Mouse (Mus musculus) MEL (cell line): ENCODE results near the gene RPS10-NUDT3.

Experiments used
- BHLHE40 ChIP-seq: IDR thresholded peaks from 2 replicates; pipeline ENCODE4 v1.6.1; 2012; ENCODE audit warnings: low read depth, mild to moderate bottlenecking, inconsistent platforms, low read length, improper control_type of control experiment, borderline replicate concordance
- CTCF ChIP-seq, 3 experiments: IDR thresholded peaks in 2 of 3; conservative IDR thresholded peaks in 1 of 3; 2 replicates each; pipeline ENCODE4 v1.5.1; 2011 to 2012; ENCODE audit warnings: low read length in 3 of 3, low read depth in 2 of 3, mild to moderate bottlenecking in 2 of 3, improper control_type of control experiment in 1 of 3, inconsistent platforms in 1 of 3, mixed read lengths in 1 of 3, moderate library complexity in 1 of 3; ENCODE audit not compliant: control insufficient read depth in 1 of 3, insufficient read depth in 1 of 3, poor library complexity in 1 of 3, severe bottlenecking in 1 of 3
- ELF1 ChIP-seq: IDR thresholded peaks from 2 replicates; pipeline ENCODE4 v1.6.1; 2014; ENCODE audit warnings: low read depth, mild to moderate bottlenecking, inconsistent platforms, low read length, improper control_type of control experiment, moderate library complexity
- EP300 ChIP-seq, 2 experiments: IDR thresholded peaks; 2 replicates each; pipeline ENCODE4 v1.6.1; 2011; ENCODE audit warnings: improper control_type of control experiment in 2 of 2, low read length in 2 of 2, low read depth in 1 of 2, mild to moderate bottlenecking in 1 of 2
- GATA1 ChIP-seq: IDR thresholded peaks from 2 replicates; pipeline ENCODE4 v1.6.1; 2011; ENCODE audit warnings: low read depth, low read length, improper control_type of control experiment
- MAZ ChIP-seq: IDR thresholded peaks from 2 replicates; pipeline ENCODE4 v1.6.1; 2012; ENCODE audit warnings: low read depth, mild to moderate bottlenecking, inconsistent platforms, low read length, improper control_type of control experiment
- MYB ChIP-seq: IDR thresholded peaks from 2 replicates; pipeline ENCODE4 v1.6.1; 2011; ENCODE audit warnings: mild to moderate bottlenecking, low read depth, low read length, improper control_type of control experiment
- POLR2A ChIP-seq, 2 experiments: IDR thresholded peaks; 2 replicates each; pipeline ENCODE4 v1.6.1; 2011 to 2012; ENCODE audit warnings: low read length in 2 of 2, mild to moderate bottlenecking in 2 of 2, control low read depth in 1 of 2, improper control_type of control experiment in 1 of 2, low read depth in 1 of 2, moderate library complexity in 1 of 2; ENCODE audit not compliant: control insufficient read depth in 1 of 2, insufficient read depth in 1 of 2, poor library complexity in 1 of 2
- POLR2AphosphoS5 ChIP-seq: IDR thresholded peaks from 2 replicates; pipeline ENCODE4 v1.6.1; 2012; ENCODE audit warnings: low read depth, borderline replicate concordance, mild to moderate bottlenecking, inconsistent platforms, low read length, moderate library complexity, mixed read lengths
- RAD21 ChIP-seq: IDR thresholded peaks from 2 replicates; pipeline ENCODE4 v1.6.1; 2011; ENCODE audit warnings: mild to moderate bottlenecking, low read depth, low read length, improper control_type of control experiment
- SIN3A ChIP-seq: IDR thresholded peaks from 2 replicates; pipeline ENCODE4 v1.6.1; 2012; ENCODE audit warnings: low read length, improper control_type of control experiment, inconsistent platforms
- TCF12 ChIP-seq: IDR thresholded peaks from 2 replicates; pipeline ENCODE4 v1.6.1; 2014; ENCODE audit warnings: low read depth, mild to moderate bottlenecking, inconsistent platforms, low read length, improper control_type of control experiment, moderate library complexity
- USF1 ChIP-seq: IDR thresholded peaks from 2 replicates; pipeline ENCODE4 v1.6.1; 2014; ENCODE audit warnings: low read depth, mild to moderate bottlenecking, inconsistent platforms, low read length, improper control_type of control experiment, moderate library complexity
- ZKSCAN1 ChIP-seq: IDR thresholded peaks from 2 replicates; pipeline ENCODE4 v1.6.1; 2012; ENCODE audit warnings: low read depth, mild to moderate bottlenecking, inconsistent platforms, low read length, improper control_type of control experiment, moderate library complexity

- TF ChIP-seq CTCF (IDR thresholded peaks at IDR 0.05 in 2 of 3, conservative IDR thresholded peaks at IDR 0.05 in 1 of 3; ENCODE audit: control insufficient read depth in 1 of 3, insufficient read depth in 1 of 3, low read depth in 2 of 3, low read length in 3 of 3, poor library complexity in 1 of 3, severe bottlenecking in 1 of 3) (no peak), POLR2A (IDR thresholded peaks at IDR 0.05; ENCODE audit: control insufficient read depth in 1 of 2, insufficient read depth in 1 of 2, low read depth in 1 of 2, low read length in 2 of 2, poor library complexity in 1 of 2) (no peak), ELF1 (no peak), SIN3A (no peak), RAD21 (no peak), TCF12 (no peak), BHLHE40 (no peak), ZKSCAN1 (no peak), GATA1 (no peak), MYB (no peak), EP300 (IDR thresholded peaks at IDR 0.05; ENCODE audit: low read depth in 1 of 2, low read length in 2 of 2) (no peak), MAZ (no peak), POLR2AphosphoS5 (no peak), USF1 (no peak)
Observed at GRCm38 (mm10) chr17:27615388-27615787, 19.6 kb downstream of the RPS10-NUDT3 start.
